8 mouse cellular contexts compared by ENCODE assay signal in the genomic region with DNA sequence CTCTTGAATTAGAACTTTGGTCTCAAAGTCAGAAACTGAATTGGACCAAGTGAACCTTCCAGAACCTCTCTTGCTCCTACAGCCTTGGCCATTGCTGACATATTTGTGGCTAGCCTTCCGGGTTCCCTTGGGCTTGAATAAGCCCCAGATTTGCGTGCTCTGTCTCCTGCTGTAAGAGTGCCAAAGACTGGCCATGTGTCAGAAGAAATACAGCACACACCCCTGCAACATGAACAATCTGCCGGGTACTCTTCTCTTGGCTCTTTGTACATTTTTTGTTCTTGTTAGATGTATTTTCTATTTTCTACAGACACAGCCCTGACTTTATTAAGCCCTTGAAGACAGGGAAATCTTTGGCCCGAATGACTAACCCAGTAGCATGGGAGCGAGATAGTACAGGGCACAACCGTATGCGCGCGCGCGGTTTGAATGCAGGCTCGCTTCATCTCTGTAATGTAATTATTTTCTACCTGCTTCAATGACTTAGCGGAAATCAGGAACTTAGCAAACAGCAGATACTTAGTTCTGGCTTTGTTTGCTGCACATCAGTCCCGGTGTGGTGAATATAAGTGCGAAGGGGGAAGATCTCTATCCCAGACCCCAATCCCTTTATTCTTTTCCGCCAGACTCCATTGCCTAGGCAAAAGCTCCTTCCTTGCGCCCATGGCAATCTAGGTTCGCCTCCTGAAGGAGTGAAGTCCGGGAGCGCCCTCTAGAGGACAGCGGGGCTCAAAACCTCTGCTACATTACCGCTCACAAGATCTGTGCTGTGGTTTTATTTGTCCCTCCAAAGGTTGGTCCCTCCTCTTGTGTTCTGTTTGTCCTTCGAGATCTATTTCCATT. TPM values are rescaled to one million over a fixed set of nuclear protein-coding genes. Genes with fewer than 3 reads are reported as not detected.
DNase-seq lines count a peak whose midpoint lies in the region; ATAC-seq lines count a peak whose summit lies in the region.

No protein-coding gene starts in this region.

- H3K4me2 ChIP-seq in hindbrain, embryonic 13.5 days: no peak overlapping the region

- H3K9ac ChIP-seq in hindbrain, embryonic 13.5 days: no peak overlapping the region

- no peaks in the 10 kb centered on the region for H3K4me1 ChIP-seq in hindbrain, embryonic 13.5 days (replicated peaks)

- peak; percentile 84 for ATAC-seq in hindbrain, embryonic 13.5 days (ENCODE audit: low FRiP score)

- no peaks in the 10 kb centered on the region for H3K36me3 ChIP-seq in hindbrain, embryonic 13.5 days

- 49% methylated on average over 23 of the region's 23 CpGs for WGBS in hindbrain, embryonic 13.5 days

- DNase-seq in NIH3T3 (ENCODE audit: low read depth): peak; percentile 89
- DNase-seq in cerebellum, postnatal 10 days: peak; percentile 97 to 98
- DNase-seq in frontal cortex, postnatal 25 days (ENCODE audit: low spot score in 2 of 2): peak; percentile 84 to 87
- peak; percentile 88 to 91 for DNase-seq in layer of hippocampus, postnatal 14 days (ENCODE audit: low spot score in 2 of 2)
- DNase-seq in lung, postnatal 4 days: peak; percentile 86 to 90
- peak; percentile 91 for DNase-seq in right cerebral cortex, adult 18-20 months
- peak; percentile 78 to 79 for DNase-seq in urinary bladder, adult 18-20 months (ENCODE audit: low spot score in 2 of 2)

- no peak overlapping the region for H3K4me3 ChIP-seq in hindbrain, embryonic 13.5 days

- H3K27ac ChIP-seq in hindbrain, embryonic 13.5 days: no peak overlapping the region

- H3K9me3 ChIP-seq in hindbrain, embryonic 13.5 days: no peaks in the 10 kb centered on the region

- H3K27me3 ChIP-seq in hindbrain, embryonic 13.5 days: no peaks in the 10 kb centered on the region

RNA-seq across cellular contexts. Expression of gene Poc1b, which starts 22.2 kb away (rescaled TPM):
- polyA plus RNA-seq in hindbrain, embryonic 13.5 days (2015; fragmentation: Nextera tagmentation; extraction: Ambion mirVana): 10.1 and 11.9 TPM in 2 replicates
- total RNA-seq in layer of hippocampus, postnatal 14 days (2021): 1 to 10 TPM; 7.0 to 8.9 TPM

RNA-seq across cellular contexts. Expression of gene Galnt4, which starts 23.3 kb away (rescaled TPM):
- 3.1 and 3.9 TPM in 2 replicates for polyA plus RNA-seq in hindbrain, embryonic 13.5 days (2015; fragmentation: Nextera tagmentation; extraction: Ambion mirVana)
- 1 to 10 TPM; 4.8 TPM for total RNA-seq in layer of hippocampus, postnatal 14 days (2021)

RNA-seq across cellular contexts. Expression of gene Phxr2, which starts 41.5 kb away (rescaled TPM):
- polyA plus RNA-seq in hindbrain, embryonic 13.5 days (2015; fragmentation: Nextera tagmentation; extraction: Ambion mirVana): not detected in 2 replicates
- total RNA-seq in layer of hippocampus, postnatal 14 days (2021): not detected
